Mouse (Mus musculus): ENCODE data around the gene Tnpo1.

DNA sequence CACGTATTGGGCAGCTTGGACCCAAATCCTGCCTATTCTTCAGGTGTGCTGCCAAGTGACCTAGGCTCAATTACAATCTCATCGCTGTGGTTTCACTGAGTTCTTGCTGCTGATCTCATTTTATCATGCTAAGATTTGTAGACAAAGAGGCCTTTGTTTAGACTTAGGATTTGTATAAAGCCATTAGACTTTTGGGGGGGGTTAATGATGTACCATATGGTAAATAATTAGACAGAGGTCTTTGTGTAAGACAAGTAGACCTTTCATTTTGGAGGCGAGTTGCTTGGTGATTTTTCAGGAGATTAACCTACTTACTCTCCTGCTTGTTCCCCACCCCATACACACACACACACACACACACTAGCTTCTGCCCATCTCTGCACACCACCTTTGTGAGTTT lies 19.7 kb upstream of the Tnpo1 start:
- TF ChIP-seq CTCF (IDR thresholded peaks at IDR 0.05) (no peak), EP300 (IDR thresholded peaks at IDR 0.05) (no peak)

All from lung, postnatal 0 days (tissue).